Mouse (Mus musculus) CH12.LX (cell line): ENCODE measurements around the gene Fv1. TPM values are rescaled to one million over a fixed set of nuclear protein-coding genes. Genes with fewer than 3 reads are reported as not detected.

Experiments
- DNase-seq: peaks from one replicate; pipeline ENCODE4 v3.0.0-alpha.2; 2013; ENCODE audit errors: extremely low read depth
- H3K27ac ChIP-seq: 2 replicates; pipeline ENCODE4 v1.5.1; 2012; ENCODE audit warnings: low read depth, mild to moderate bottlenecking, control low read depth, moderate library complexity; ENCODE audit not compliant: insufficient read depth
- H3K27me3 ChIP-seq: replicated peaks from 2 replicates; pipeline ENCODE3; 2012; ENCODE audit warnings: inconsistent platforms
- H3K36me3 ChIP-seq, 2 experiments: replicated peaks in 1 of 2; 2 replicates each; pipeline versions ENCODE3 to v1.6.1; 2012; ENCODE audit warnings: inconsistent platforms in 1 of 2, low read length in 1 of 2, mild to moderate bottlenecking in 1 of 2, mixed read lengths in 1 of 2, moderate library complexity in 1 of 2; ENCODE audit not compliant: control insufficient read depth in 1 of 2, insufficient read depth in 1 of 2
- H3K4me1 ChIP-seq, 2 experiments: 2 replicates each; pipeline ENCODE4 v1.6.1; 2012; ENCODE audit warnings: inconsistent platforms in 1 of 2, moderate library complexity in 1 of 2; ENCODE audit not compliant: insufficient read depth in 2 of 2, control insufficient read depth in 1 of 2
- H3K4me2 ChIP-seq: 2 replicates; pipeline ENCODE4 v1.6.1; 2012; ENCODE audit warnings: low read depth, mild to moderate bottlenecking, control low read depth; ENCODE audit not compliant: poor library complexity, insufficient read depth, severe bottlenecking
- H3K4me3 ChIP-seq, 3 experiments: fragments of 150-350 bp in 1 of 3; sonication (generic) in 1 of 3; replicated peaks in 1 of 3; 2 replicates each; pipeline versions ENCODE3 to v1.5.1; 2011 to 2012; ENCODE audit warnings: low read depth in 2 of 3, low read length in 2 of 3, mild to moderate bottlenecking in 2 of 3, moderate library complexity in 2 of 3, control low read depth in 1 of 3, improper control_type of control experiment in 1 of 3, inconsistent platforms in 1 of 3, mixed read lengths in 1 of 3; ENCODE audit not compliant: poor library complexity in 1 of 3
- H3K79me2 ChIP-seq: replicated peaks from 2 replicates; pipeline ENCODE4 v1.6.1; 2012; ENCODE audit warnings: mild to moderate bottlenecking, moderate library complexity; ENCODE audit not compliant: control insufficient read depth, poor library complexity, insufficient read depth, severe bottlenecking; ENCODE audit errors: extremely low read depth
- H3K9ac ChIP-seq: 2 replicates; pipeline ENCODE4 v1.6.1; 2012; ENCODE audit warnings: low read depth, mild to moderate bottlenecking, control low read depth, moderate library complexity; ENCODE audit not compliant: insufficient read depth
- H3K9me3 ChIP-seq: replicated peaks from 2 replicates; pipeline ENCODE3; 2012; ENCODE audit warnings: low read length, inconsistent platforms, mixed read lengths
- BHLHE40 ChIP-seq: IDR thresholded peaks from 2 replicates; pipeline ENCODE4 v1.6.1; 2011; ENCODE audit warnings: mild to moderate bottlenecking, low read depth, low read length, improper control_type of control experiment
- CHD1 ChIP-seq: IDR thresholded peaks from 2 replicates; pipeline ENCODE4 v1.6.1; 2012; ENCODE audit warnings: low read depth, low read length, improper control_type of control experiment, inconsistent platforms
- CTCF ChIP-seq, 2 experiments: IDR thresholded peaks in 1 of 2; conservative IDR thresholded peaks in 1 of 2; 2 replicates each; pipeline ENCODE4 v1.5.1; 2011 to 2012; ENCODE audit warnings: low read depth in 2 of 2, low read length in 2 of 2, improper control_type of control experiment in 1 of 2, inconsistent platforms in 1 of 2, mild to moderate bottlenecking in 1 of 2, moderate library complexity in 1 of 2
- E2F4 ChIP-seq: IDR thresholded peaks from 2 replicates; pipeline ENCODE4 v1.6.1; 2011; ENCODE audit warnings: low read depth, low read length, improper control_type of control experiment; ENCODE audit not compliant: insufficient replicate concordance
- ELF1 ChIP-seq: IDR thresholded peaks from 2 replicates; pipeline ENCODE4 v1.6.1; 2014; ENCODE audit warnings: low read depth, mild to moderate bottlenecking, inconsistent platforms, low read length, improper control_type of control experiment
- IRF4 ChIP-seq: IDR thresholded peaks from 2 replicates; pipeline ENCODE4 v1.6.1; 2014; ENCODE audit warnings: low read depth, mild to moderate bottlenecking, inconsistent platforms, low read length, improper control_type of control experiment
- JUND ChIP-seq: conservative IDR thresholded peaks from 2 replicates; pipeline ENCODE4 v1.6.1; 2011; ENCODE audit warnings: low read depth, low read length, improper control_type of control experiment
- KAT2A ChIP-seq: IDR thresholded peaks from 2 replicates; pipeline ENCODE4 v1.6.1; 2012; ENCODE audit warnings: low read length, improper control_type of control experiment, inconsistent platforms; ENCODE audit not compliant: insufficient replicate concordance
- MAFK ChIP-seq: IDR thresholded peaks from 2 replicates; pipeline ENCODE4 v1.6.1; 2011; ENCODE audit warnings: low read length, improper control_type of control experiment; ENCODE audit not compliant: insufficient replicate concordance
- MAX ChIP-seq: IDR thresholded peaks from 2 replicates; pipeline ENCODE4 v1.6.1; 2011; ENCODE audit warnings: low read length, improper control_type of control experiment
- MAZ ChIP-seq: IDR thresholded peaks from 2 replicates; pipeline ENCODE4 v1.6.1; 2012; ENCODE audit warnings: low read depth, mild to moderate bottlenecking, inconsistent platforms, low read length, improper control_type of control experiment, moderate library complexity
- MEF2A ChIP-seq: IDR thresholded peaks from 2 replicates; pipeline ENCODE4 v1.6.1; 2014; ENCODE audit warnings: low read depth, mild to moderate bottlenecking, inconsistent platforms, low read length, improper control_type of control experiment, borderline replicate concordance
- MXI1 ChIP-seq: IDR thresholded peaks from 2 replicates; pipeline ENCODE4 v1.6.1; 2011; ENCODE audit warnings: mild to moderate bottlenecking, low read depth, low read length, improper control_type of control experiment
- NELFE ChIP-seq: IDR thresholded peaks from 2 replicates; pipeline ENCODE4 v1.6.1; 2011; ENCODE audit warnings: low read depth, low read length, improper control_type of control experiment
- PAX5 ChIP-seq: IDR thresholded peaks from 2 replicates; pipeline ENCODE4 v1.6.1; 2012; ENCODE audit warnings: low read length, inconsistent platforms, mixed read lengths
- POLR2A ChIP-seq: IDR thresholded peaks from 2 replicates; pipeline ENCODE4 v1.6.1; 2011; ENCODE audit warnings: low read depth, mild to moderate bottlenecking, improper control_type of control experiment, low read length
- RAD21 ChIP-seq: IDR thresholded peaks from 2 replicates; pipeline ENCODE4 v1.6.1; 2011; ENCODE audit warnings: low read depth, mild to moderate bottlenecking, low read length, improper control_type of control experiment, moderate library complexity
- RCOR1 ChIP-seq: conservative IDR thresholded peaks from 2 replicates; pipeline ENCODE4 v1.6.1; 2012; ENCODE audit warnings: low read depth, mild to moderate bottlenecking, inconsistent platforms, low read length, improper control_type of control experiment
- SMC3 ChIP-seq: IDR thresholded peaks from 2 replicates; pipeline ENCODE4 v1.6.1; 2011; ENCODE audit warnings: low read depth, low read length, improper control_type of control experiment
- UBTF ChIP-seq: IDR thresholded peaks from 2 replicates; pipeline ENCODE4 v1.6.1; 2012; ENCODE audit warnings: low read depth, mild to moderate bottlenecking, inconsistent platforms, low read length, improper control_type of control experiment, moderate library complexity
- USF2 ChIP-seq: conservative IDR thresholded peaks from 2 replicates; pipeline ENCODE4 v1.6.1; 2011; ENCODE audit warnings: low read depth, low read length, improper control_type of control experiment
- ZC3H11A ChIP-seq: IDR thresholded peaks from 2 replicates; pipeline ENCODE4 v1.6.1; 2012; ENCODE audit warnings: low read depth, mild to moderate bottlenecking, inconsistent platforms, low read length, improper control_type of control experiment
- ZMIZ1 ChIP-seq: IDR thresholded peaks from 2 replicates; pipeline ENCODE4 v1.6.1; 2012; ENCODE audit warnings: low read depth, mild to moderate bottlenecking, inconsistent platforms, low read length, improper control_type of control experiment
- ZNF384 ChIP-seq: IDR thresholded peaks from 2 replicates; pipeline ENCODE4 v1.6.1; 2012; ENCODE audit warnings: low read depth, low read length, improper control_type of control experiment, inconsistent platforms
- dilution Hi-C: fragments of 300-500 bp; cut with MboI; formaldehyde crosslinking; loops from 2 replicates; pipeline ENCODE4 v1.14.3; 2020; ENCODE audit warnings: low sequenced_read_pairs; ENCODE audit not compliant: extremely low pct_unique_long_range_greater_than_20kb, extremely low pct_ligation_motif_present
- in situ Hi-C: fragments of 300-500 bp; cut with MboI; formaldehyde crosslinking; loops from 3 replicates; pipeline ENCODE4 v1.14.3; 2019; ENCODE audit warnings: low sequenced_read_pairs, low pct_ligation_motif_present, low pct_unique_long_range_greater_than_20kb, mixed read lengths
- polyA plus RNA-seq: library from polyadenylated mRNA; unstranded; fragments of >175 nt; gene quantifications from 2 replicates; pipeline ENCODE4 v1.2.1, GENCODE M21; 2012; ENCODE audit warnings: low read depth; ENCODE audit not compliant: insufficient read length
- total RNA-seq, 2 experiments: library from RNA; depleted of rRNA; stranded (reverse); fragments of 300-350 nt in 1 of 2; fragments of >200 nt in 1 of 2; gene quantifications; 2 replicates each; pipeline ENCODE4 v1.2.3; 2012 to 2014

Fv1 gene
- total and polyA plus RNA-seq, 3 experiments = 2.1 to 4.0 (median 3.0) TPM

- peak overlapping the region; percentile 90 for H3K9ac ChIP-seq
- peak overlapping the region; percentile 96 for H3K4me2 ChIP-seq
- TF ChIP-seq MAX (no peak), CTCF (conservative IDR thresholded peaks at IDR 0.05 in 1 of 2, IDR thresholded peaks at IDR 0.05 in 1 of 2; ENCODE audit: low read depth in 2 of 2, low read length in 2 of 2) (peak in 1 of 2 experiments; percentile 38; a peak in 1 of 4 replicates), CHD1 (no peak), RCOR1 (0 out of 2 replicates have a peak, but pooled peaks have one; percentile 23), ZNF384 (no peak), MAZ (no peak), E2F4 (no peak), PAX5 (no peak), MEF2A (no peak), MXI1 (peak; percentile 28; the same call in 1 of the 2 replicates), RAD21 (peak; percentile 29)
- DNase-seq = no peak
- H3K4me1 ChIP-seq = peaks cover 0 to 28% of the 10 kb centered on the region in 2 experiments; a peak in 2 of 4 replicates
- peaks cover 30 to 50% of the 10 kb centered on the region in 2 experiments for H3K36me3 ChIP-seq
- H3K27me3 ChIP-seq = no peaks in the 10 kb centered on the region
- peak overlapping the region; percentile 63 for H3K27ac ChIP-seq
- H3K79me2 ChIP-seq = peaks cover 25% of the 10 kb centered on the region
- dilution Hi-C loops (no loop called here), in situ Hi-C loops (no loop called here)
- no peaks in the 10 kb centered on the region for H3K9me3 ChIP-seq
- H3K4me3 ChIP-seq = peak overlapping the region; percentile 85 to 97 (median 96)
Measured at GRCm38 (mm10) chr4:147867563-147868449, 973 bp upstream of the Fv1 start.

GRCm38 (mm10) chr4:147869238-147869637 lies 459 bp downstream of the Fv1 start:
- TF ChIP-seq ZC3H11A (no peak), POLR2A (no peak), CHD1 (no peak), MEF2A (no peak), USF2 (no peak), ELF1 (no peak), ZMIZ1 (no peak), SMC3 (no peak), NELFE (no peak), IRF4 (no peak), JUND (no peak), MAFK (no peak), BHLHE40 (no peak), KAT2A (no peak), PAX5 (no peak), RAD21 (no peak), UBTF (no peak)
- Histone ChIP-seq H3K79me2 (peaks cover 25% of the 10 kb centered on the region), H3K4me1 (peaks cover 0 to 28% of the 10 kb centered on the region in 2 experiments; a peak in 2 of 4 replicates), H3K27me3 (no peaks in the 10 kb centered on the region), H3K4me2 (peak overlapping the region; percentile 83), H3K36me3 (peaks cover 33 to 51% of the 10 kb centered on the region in 2 experiments), H3K4me3 (peak overlapping the region; percentile 77 to 97 (median 85)), H3K9ac (peak overlapping the region; percentile 77), H3K9me3 (no peaks in the 10 kb centered on the region), H3K27ac (no peak overlapping the region)
- dilution Hi-C loops (no loop called here), in situ Hi-C loops (no loop called here)
- DNase-seq = no peak
